Comparison of ENCODE assay signal across 8 mouse cellular contexts in genomic region chr13:12460443-12460842, GRCm38 (mm10). TPM values are rescaled to one million over a fixed set of nuclear protein-coding genes. Genes with fewer than 3 reads are reported as not detected.
DNase-seq lines count a peak whose midpoint lies in the region; ATAC-seq and TF ChIP-seq lines count a peak whose summit lies in the region.

No protein-coding gene starts in this region.

- no peak overlapping the region for H3K4me3 ChIP-seq in ES-Bruce4 (ENCODE audit: low read depth, low read length)
- H3K4me3 ChIP-seq in bone marrow, adult 2 months (replicated peaks; ENCODE audit: control insufficient read depth, low read depth, low read length), result peak overlapping the region; percentile 98
- H3K4me3 ChIP-seq in forebrain, embryonic 12.5 days (replicated peaks), result peak overlapping the region; percentile 73
- H3K4me3 ChIP-seq in lung, adult 2 months (replicated peaks; ENCODE audit: extremely low read depth, low read depth, low read length), result peak overlapping the region; percentile 99
- peak overlapping the region; percentile 71 for H3K4me3 ChIP-seq in neural tube, embryonic 14.5 days (ENCODE audit: low read depth, low read length)

- DNase-seq in heart, postnatal 4 days, result peak; percentile 46
- DNase-seq in layer of hippocampus, adult 18-20 months (ENCODE audit: low spot score in 2 of 2), result peak; percentile 50 to 86
- peak; percentile 31 for DNase-seq in lung, adult 2 months
- peak; percentile 80 for DNase-seq in thymus, postnatal 14 days

- no peaks in the 10 kb centered on the region for H3K9me3 ChIP-seq in ES-Bruce4 (replicated peaks; ENCODE audit: control insufficient read depth, insufficient read depth, low read length, poor library complexity, severe bottlenecking)
- H3K9me3 ChIP-seq in forebrain, embryonic 12.5 days, result no peaks in the 10 kb centered on the region
- no peaks in the 10 kb centered on the region for H3K9me3 ChIP-seq in neural tube, embryonic 14.5 days (ENCODE audit: control insufficient read depth, low read length)

- TF ChIP-seq POLR2A in ES-Bruce4 (IDR thresholded peaks at IDR 0.05; ENCODE audit: insufficient read depth, low read length), result no peak
- no peak for TF ChIP-seq POLR2A in bone marrow, adult 2 months (IDR thresholded peaks at IDR 0.05; ENCODE audit: borderline replicate concordance, control insufficient read depth, low read depth, low read length)
- 0 out of 2 replicates have a peak, but pooled peaks have one; percentile 5 for TF ChIP-seq POLR2A in lung, adult 2 months (IDR thresholded peaks at IDR 0.05; ENCODE audit: borderline replicate concordance, extremely low read depth, low read depth, low read length)

- no peak for TF ChIP-seq EP300 in ES-Bruce4 (IDR thresholded peaks at IDR 0.05; ENCODE audit: insufficient read depth, low read depth, low read length)

- no peaks in the 10 kb centered on the region for H3K36me3 ChIP-seq in ES-Bruce4 (ENCODE audit: control insufficient read depth, insufficient read depth, low read length, poor library complexity, severe bottlenecking)
- H3K36me3 ChIP-seq in forebrain, embryonic 12.5 days (replicated peaks), result no peaks in the 10 kb centered on the region
- H3K36me3 ChIP-seq in neural tube, embryonic 14.5 days (ENCODE audit: control insufficient read depth, insufficient read depth, low read length), result no peaks in the 10 kb centered on the region

- H3K27ac ChIP-seq in ES-Bruce4 (ENCODE audit: insufficient read depth, low read length), result no peak overlapping the region
- no peak overlapping the region for H3K27ac ChIP-seq in bone marrow, adult 2 months (ENCODE audit: control insufficient read depth, insufficient read depth, low read depth, low read length, poor library complexity)
- no peak overlapping the region for H3K27ac ChIP-seq in forebrain, embryonic 12.5 days
- H3K27ac ChIP-seq in neural tube, embryonic 14.5 days (ENCODE audit: low read depth, low read length), result peak overlapping the region; percentile 66

- TF ChIP-seq CTCF in ES-Bruce4 (IDR thresholded peaks at IDR 0.05; ENCODE audit: low read depth, low read length), result peak; percentile 34
- no peak for TF ChIP-seq CTCF in bone marrow, adult 2 months (IDR thresholded peaks at IDR 0.05; ENCODE audit: control insufficient read depth, insufficient read depth, low read length)
- TF ChIP-seq CTCF in lung, adult 2 months (IDR thresholded peaks at IDR 0.05; ENCODE audit: insufficient read depth, low read length), result no peak

- peak overlapping the region; percentile 51 for H3K9ac ChIP-seq in ES-Bruce4 (ENCODE audit: low read depth, poor library complexity, severe bottlenecking)
- H3K9ac ChIP-seq in forebrain, embryonic 12.5 days, result peak overlapping the region; percentile 63
- peak overlapping the region; percentile 55 for H3K9ac ChIP-seq in neural tube, embryonic 14.5 days (replicated peaks; ENCODE audit: low read depth, low read length)

- ATAC-seq in forebrain, embryonic 12.5 days (ENCODE audit: low FRiP score), result peak; percentile 1; the same call in 1 of the 2 replicates
- peak; percentile 12; the same call in 1 of the 2 replicates for ATAC-seq in neural tube, embryonic 14.5 days (ENCODE audit: low read depth)

- no peaks in the 10 kb centered on the region for H3K27me3 ChIP-seq in ES-Bruce4 (ENCODE audit: control insufficient read depth, insufficient read depth, low read length, poor library complexity, severe bottlenecking)
- H3K27me3 ChIP-seq in forebrain, embryonic 12.5 days, result 0 out of 2 replicates have a peak, but pooled peaks cover 6% of the 10 kb centered on the region
- H3K27me3 ChIP-seq in neural tube, embryonic 14.5 days (ENCODE audit: control insufficient read depth, insufficient read depth, low read length), result no peaks in the 10 kb centered on the region

- WGBS in bone marrow, adult 2 months, result under 1% methylated on average over 8 of the region's 8 CpGs
- 10% methylated on average over 8 of the region's 8 CpGs for WGBS in forebrain, embryonic 12.5 days
- 1% methylated on average over 8 of the region's 8 CpGs for WGBS in lung, adult 2 months
- 8% methylated on average over 8 of the region's 8 CpGs for WGBS in neural tube, embryonic 14.5 days

- H3K4me1 ChIP-seq in ES-Bruce4 (ENCODE audit: control insufficient read depth, insufficient read depth, low read length), result no peaks in the 10 kb centered on the region
- H3K4me1 ChIP-seq in bone marrow, adult 2 months (ENCODE audit: control insufficient read depth, insufficient read depth, low read length), result no peaks in the 10 kb centered on the region; the same call in 1 of the 2 replicates
- H3K4me1 ChIP-seq in forebrain, embryonic 12.5 days, result peaks cover 4% of the 10 kb centered on the region; the same call in 1 of the 2 replicates
- peaks cover 8% of the 10 kb centered on the region; the same call in 1 of the 2 replicates for H3K4me1 ChIP-seq in lung, adult 2 months (ENCODE audit: control insufficient read depth, insufficient read depth, low read length)
- 0 out of 2 replicates have a peak, but pooled peaks cover 3% of the 10 kb centered on the region for H3K4me1 ChIP-seq in neural tube, embryonic 14.5 days (ENCODE audit: control insufficient read depth, insufficient read depth, low read length)

- peak overlapping the region; percentile 88 for H3K4me2 ChIP-seq in forebrain, embryonic 12.5 days
- H3K4me2 ChIP-seq in neural tube, embryonic 14.5 days (ENCODE audit: low read depth, low read length), result peak overlapping the region; percentile 72

RNA-seq across cellular contexts. Expression of gene Lgals8, which starts 4.3 kb away (rescaled TPM):
- 11.4 and 12.7 TPM in 2 replicates for polyA plus RNA-seq in ES-Bruce4 (2011; ENCODE audit: insufficient read depth, insufficient read length, low read depth, missing spikeins)
- polyA plus RNA-seq in bone marrow, adult 2 months (2011; ENCODE audit: insufficient read depth, insufficient read length, low replicate concordance, missing spikeins), result 21.4 and 23.6 TPM in 2 replicates
- 10.8 and 11.3 TPM in 2 replicates for polyA plus RNA-seq in forebrain, embryonic 12.5 days (2016; fragmentation: Nextera tagmentation; extraction: Ambion mirVana)
- 10 to 100 TPM; 28.0 to 32.3 TPM for total RNA-seq in heart, postnatal 4 days (2021)
- 10 to 100 TPM; 35.0 to 39.4 TPM for total RNA-seq in layer of hippocampus, adult 18-20 months (2021)
- polyA plus RNA-seq in lung, adult 2 months (2012; rRNA removed), result 23.5 and 36.3 TPM in 2 replicates
- 21.4 and 25.5 TPM in 2 replicates for polyA plus RNA-seq in neural tube, embryonic 14.5 days (2014; fragmentation: Nextera tagmentation; extraction: Ambion mirVana)

RNA-seq across cellular contexts. Expression of gene Edaradd, which starts 59.8 kb away (rescaled TPM):
- polyA plus RNA-seq in ES-Bruce4 (2011; ENCODE audit: insufficient read depth, insufficient read length, low read depth, missing spikeins), result 0.17 TPM in 1 of 2 replicates, not detected in the other
- 0.92 and 2.6 TPM in 2 replicates for polyA plus RNA-seq in bone marrow, adult 2 months (2011; ENCODE audit: insufficient read depth, insufficient read length, low replicate concordance, missing spikeins)
- 1.1 and 1.3 TPM in 2 replicates for polyA plus RNA-seq in forebrain, embryonic 12.5 days (2016; fragmentation: Nextera tagmentation; extraction: Ambion mirVana)
- total RNA-seq in heart, postnatal 4 days (2021), result under 1 TPM; 0.07 to 0.20 TPM
- under 1 TPM; 0.17 to 0.18 TPM for total RNA-seq in layer of hippocampus, adult 18-20 months (2021)
- 0.28 and 0.53 TPM in 2 replicates for polyA plus RNA-seq in lung, adult 2 months (2012; rRNA removed)
- polyA plus RNA-seq in neural tube, embryonic 14.5 days (2014; fragmentation: Nextera tagmentation; extraction: Ambion mirVana), result 1.6 TPM in 2 replicates
